Mouse (Mus musculus) granulocyte monocyte progenitor cell, adult 5-6 weeks (primary cell): ENCODE data around the gene Heatr5a. TPM values are rescaled to one million over a fixed set of nuclear protein-coding genes. Genes with fewer than 3 reads are reported as not detected.
A peak's percentile ranks its signal among the peaks of the same experiment; 100 is the strongest.

Experiments used
- ATAC-seq: replicated peaks from 2 replicates; pipeline ENCODE4 v1.8.0; 2016; ENCODE audit warnings: mild to moderate bottlenecking, moderate TSS enrichment, inconsistent platforms; ENCODE audit not compliant: poor library complexity, severe bottlenecking
- total RNA-seq, 2 experiments: library from RNA; stranded (forward) in 1 of 2; stranded (reverse) in 1 of 2; fragments of 200-712, 200-1000 nt in 1 of 2; fragments of >200 nt in 1 of 2; fragmentation: Nextera tagmentation in 1 of 2; gene quantifications; 2 replicates each; pipeline ENCODE4 v1.2.3; 2014 to 2017

Heatr5a gene
- total RNA-seq, 2 experiments from 2014 or later: 27.4 to 34.3 TPM

- no peak for ATAC-seq
Observed at GRCm38 (mm10) chr12:51851617-51852016, 119.5 kb downstream of the Heatr5a start.

DNA sequence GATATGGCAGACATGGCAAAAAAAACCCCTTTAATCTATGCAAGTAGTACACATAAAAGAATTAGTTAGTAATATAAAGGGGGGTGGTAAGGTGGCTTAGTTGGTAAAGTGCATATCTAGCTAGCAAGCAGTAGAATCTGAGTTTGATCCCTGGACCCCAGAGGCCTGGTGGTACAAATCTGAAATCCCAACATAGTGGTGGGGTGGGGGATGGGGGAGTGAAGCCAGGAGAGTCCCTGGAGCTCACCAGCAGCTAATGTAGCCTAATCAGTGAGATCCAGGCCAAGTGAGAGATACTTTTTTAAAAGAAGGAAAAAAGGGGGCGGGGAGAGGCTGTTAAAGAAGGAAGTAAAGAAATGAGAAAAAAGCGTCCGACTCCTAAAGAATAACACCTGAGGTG lies 120.0 kb downstream of the Heatr5a start:
- ATAC-seq: no peak

GRCm38 (mm10) chr12:51850339-51850738 lies 120.8 kb downstream of the Heatr5a start:
- no peak for ATAC-seq

DNA sequence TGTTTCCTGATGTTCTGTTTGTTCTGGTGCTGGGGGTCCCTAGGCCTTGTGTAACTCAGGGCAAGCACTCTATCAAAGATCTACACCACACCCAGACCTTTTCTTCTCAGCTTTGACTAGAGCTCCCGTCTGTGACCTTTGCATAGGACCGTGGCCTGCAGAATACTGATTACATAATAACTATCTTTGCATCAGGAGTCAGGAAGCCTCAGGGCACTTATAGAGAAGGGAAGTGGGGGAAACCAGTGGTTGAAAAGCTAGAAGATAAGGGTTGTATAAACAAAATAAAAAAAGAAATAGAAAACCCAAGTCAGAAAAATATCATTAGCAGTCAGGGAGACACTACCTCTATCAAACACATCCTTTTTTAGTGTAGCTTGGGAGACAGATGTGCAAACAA lies 121.2 kb downstream of the Heatr5a start:
- ATAC-seq: peak; percentile 51

- ATAC-seq: peak; percentile 36
Observed at GRCm38 (mm10) chr12:51847953-51848680, 123.0 kb downstream of the Heatr5a start.

GRCm38 (mm10) chr12:51845261-51845660 lies 125.9 kb downstream of the Heatr5a start:
- ATAC-seq: no peak

GRCm38 (mm10) chr12:51844771-51845256 lies 126.3 kb downstream of the Heatr5a start:
- ATAC-seq: peak; percentile 95

- ATAC-seq: no peak
Observed at GRCm38 (mm10) chr12:51843576-51844520, 127.3 kb downstream of the Heatr5a start.

- no peak for ATAC-seq
Observed at GRCm38 (mm10) chr12:51842081-51842864, 128.8 kb downstream of the Heatr5a start.

GRCm38 (mm10) chr12:51839856-51840255 lies 131.3 kb downstream of the Heatr5a start:
- ATAC-seq: no peak

DNA sequence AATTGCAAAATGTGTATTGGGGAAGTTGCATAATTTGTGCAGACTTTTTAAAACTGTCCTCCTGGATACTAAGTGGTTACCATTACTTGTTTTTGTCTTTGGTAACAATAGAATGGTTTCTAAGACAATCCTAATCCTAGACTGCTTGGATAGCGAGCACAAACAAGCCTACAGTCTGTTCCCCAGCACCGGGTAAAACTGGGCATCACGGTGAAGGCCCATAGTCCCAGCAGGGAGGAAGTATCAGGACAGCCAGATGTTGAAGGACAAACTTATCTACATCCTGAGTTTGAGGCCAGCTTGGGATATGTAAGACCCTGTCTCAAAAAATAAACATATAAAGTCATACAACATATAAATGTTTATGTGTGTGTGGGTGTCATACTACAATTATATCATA lies 135.9 kb downstream of the Heatr5a start:
- peak; percentile 83 for ATAC-seq

DNA sequence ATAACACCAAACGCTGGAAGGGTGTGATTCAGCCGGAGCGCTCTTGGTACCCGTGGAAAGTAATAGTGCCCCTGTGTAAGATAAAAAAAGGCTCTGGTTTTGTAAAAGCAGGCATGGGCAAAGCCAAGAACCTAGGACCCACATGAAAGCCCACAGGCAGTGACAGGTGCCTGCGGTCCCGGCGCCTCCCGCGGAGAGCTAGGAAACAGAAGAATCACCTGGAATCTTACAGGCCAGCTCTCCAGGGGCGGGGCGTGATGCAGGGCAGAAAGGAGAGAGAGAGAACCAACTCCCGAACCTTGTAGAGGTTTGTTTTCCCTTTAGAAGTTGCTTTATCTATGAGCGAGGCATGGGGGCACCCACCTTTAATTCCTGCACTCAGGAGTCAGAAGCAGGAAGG lies 139.2 kb downstream of the Heatr5a start:
- no peak for ATAC-seq

- ATAC-seq: no peak
Observed at GRCm38 (mm10) chr12:51831296-51831695, 139.8 kb downstream of the Heatr5a start.

DNA sequence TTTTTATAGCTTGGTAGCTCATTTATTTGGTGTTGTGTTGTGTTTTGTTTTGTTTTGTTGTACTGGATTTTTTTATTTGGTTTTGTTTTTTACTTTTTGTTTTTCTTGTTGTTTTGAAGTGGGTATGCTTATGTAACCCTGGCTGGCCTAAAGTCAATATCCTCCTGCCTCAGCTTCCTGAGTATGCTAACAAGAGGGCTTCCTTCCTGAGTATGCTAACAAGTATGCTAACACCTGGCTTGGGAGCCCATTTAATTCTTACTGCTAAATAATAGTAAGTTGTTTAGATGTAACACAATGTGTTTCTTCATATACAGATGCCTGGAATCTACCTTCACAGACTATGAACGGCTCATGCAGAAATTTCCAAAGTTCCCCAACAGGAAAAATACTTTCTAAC lies 140.4 kb downstream of the Heatr5a start:
- no peak for ATAC-seq

DNA sequence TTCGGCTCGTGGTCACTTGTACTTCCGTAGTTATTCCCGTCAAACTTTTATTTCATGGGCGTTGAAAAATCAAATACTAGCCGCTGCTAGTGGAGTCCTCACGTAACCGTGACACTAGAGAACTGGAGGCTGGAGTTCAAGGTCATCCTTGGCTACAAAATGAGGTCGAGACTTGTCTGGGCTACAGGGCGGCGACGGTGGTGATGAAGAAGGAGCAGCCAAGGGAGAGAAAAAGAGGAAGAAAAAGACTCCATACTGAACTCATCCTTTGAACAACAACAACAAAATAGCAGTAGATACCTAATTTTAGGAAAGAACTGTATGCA lies 141.1 kb downstream of the Heatr5a start:
- ATAC-seq: peak; percentile 23

DNA sequence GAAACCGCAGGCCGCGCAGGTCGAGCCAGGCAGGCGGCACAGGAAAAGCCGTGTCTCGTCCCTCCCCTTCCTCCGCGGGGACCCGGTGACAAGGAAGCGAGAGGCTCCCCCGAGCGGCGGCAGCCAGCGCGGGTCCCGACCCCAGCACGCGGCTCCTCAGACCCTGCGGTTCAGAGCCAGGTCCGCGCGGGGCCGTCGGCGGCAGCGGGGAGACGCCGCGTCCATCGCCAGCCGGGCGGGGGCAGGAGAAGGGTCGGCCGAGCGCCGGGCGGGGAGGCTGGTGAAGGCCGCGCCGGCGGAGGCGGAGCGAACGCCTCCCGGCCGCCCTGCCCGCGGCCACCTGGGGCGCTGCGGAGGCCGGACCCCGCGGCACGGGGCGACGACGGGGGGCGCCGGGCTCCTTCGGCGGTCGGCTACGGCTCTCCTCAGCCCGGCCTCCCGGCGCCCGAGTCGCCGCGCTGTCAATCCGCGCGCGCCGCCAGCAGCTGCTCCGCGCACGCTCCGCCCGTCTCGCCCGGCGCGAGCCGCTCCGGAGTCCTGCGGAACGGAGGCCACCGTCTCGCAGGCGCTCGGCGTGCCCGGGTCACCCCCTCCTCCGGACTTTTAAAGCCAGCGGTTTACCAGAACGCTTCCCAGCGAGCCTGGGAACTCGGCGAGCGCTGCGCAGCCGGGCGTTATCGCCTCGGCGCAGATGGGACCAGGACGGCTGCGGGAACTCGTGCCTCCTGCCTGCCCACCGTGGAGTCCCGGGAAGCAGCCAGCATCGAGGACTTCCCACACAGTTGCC lies 141.6 kb downstream of the Heatr5a start, which contains the start of gene Hectd1:
TSS of gene Hectd1 (minus strand) at position 247 of the 787 bp plus-strand sequence.
- ATAC-seq: peak; percentile 68

DNA sequence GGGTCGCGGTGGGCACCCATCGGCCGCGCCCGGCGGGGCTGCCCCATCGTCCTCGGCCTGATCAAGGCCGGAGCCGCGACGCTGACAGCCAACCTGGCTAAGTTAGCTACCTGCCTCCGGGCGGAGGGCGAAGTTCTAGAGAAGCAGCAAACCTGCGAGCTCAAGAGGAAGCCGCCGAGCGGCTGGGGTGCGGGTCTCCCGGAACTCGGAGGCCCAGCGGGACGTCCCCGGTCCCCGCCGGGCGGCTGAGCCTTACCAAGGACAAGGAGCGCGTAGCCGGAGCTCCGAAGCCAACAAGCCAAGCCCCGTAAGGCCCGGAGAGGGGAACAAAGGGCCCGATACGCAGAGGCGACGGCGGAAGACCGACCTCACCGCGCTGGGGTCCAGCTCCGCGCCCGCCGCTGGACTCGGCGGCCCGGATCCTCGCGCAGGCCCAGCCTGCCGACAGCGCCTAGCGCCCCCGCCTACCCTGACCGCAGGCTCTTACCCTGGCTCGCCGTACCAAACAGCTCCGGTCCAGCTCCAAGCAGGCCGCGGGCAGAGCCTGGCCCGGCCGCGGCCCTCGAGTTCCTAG lies 142.3 kb downstream of the Heatr5a start:
- peak; percentile 12 for ATAC-seq

DNA sequence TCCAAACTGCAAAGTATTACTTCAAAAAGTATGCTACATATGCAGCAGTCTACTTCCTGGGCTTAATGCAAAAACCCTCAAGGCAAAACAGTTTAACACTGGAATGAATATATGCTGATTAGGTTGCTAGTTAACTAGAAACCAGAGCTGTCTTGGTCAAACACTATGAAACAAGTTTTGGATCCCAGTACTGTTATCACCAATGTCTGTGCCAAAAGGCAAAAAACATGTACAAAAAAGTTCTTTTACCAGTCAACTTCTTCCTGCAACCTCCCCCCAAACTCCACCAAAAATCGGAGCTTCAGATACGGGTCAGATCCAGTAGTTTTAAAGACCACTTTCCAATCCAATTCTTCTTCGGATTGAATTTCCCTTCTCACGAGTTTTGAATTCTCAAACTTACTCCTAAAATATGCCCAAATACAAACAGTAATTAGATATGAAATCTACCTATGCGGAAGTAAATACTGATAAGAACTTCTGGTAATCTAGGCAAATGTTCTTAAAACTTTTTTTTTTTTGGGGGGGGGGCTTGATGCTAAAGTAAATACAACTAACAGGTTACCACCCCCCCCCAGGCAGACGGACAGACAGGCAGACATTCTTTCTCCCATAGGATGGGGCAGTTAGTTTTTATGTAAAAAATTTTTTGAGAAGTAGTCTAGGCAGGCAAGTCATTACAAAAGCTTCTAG lies 143.0 kb downstream of the Heatr5a start:
- ATAC-seq: no peak
